Mouse (Mus musculus) MEL (cell line): Measurements from ENCODE around the gene Micu1. TPM values are rescaled to one million over a fixed set of nuclear protein-coding genes. Genes with fewer than 3 reads are reported as not detected.

Experiments
- DNase-seq: peaks from one replicate; pipeline ENCODE4 v3.0.0; 2011; ENCODE audit warnings: low read depth, low spot score
- H3K27ac ChIP-seq: 2 replicates; pipeline ENCODE4 v1.5.1; 2012; ENCODE audit warnings: low read depth, mild to moderate bottlenecking, control low read depth, low read length, moderate library complexity; ENCODE audit not compliant: control insufficient read depth
- H3K27me3 ChIP-seq, 2 experiments: fragments of 150-350 bp in 1 of 2; sonication (generic) in 1 of 2; 2 replicates each; pipeline ENCODE4 v1.6.1; 2012; ENCODE audit warnings: low read length in 2 of 2, mild to moderate bottlenecking in 2 of 2, improper control_type of control experiment in 1 of 2, moderate library complexity in 1 of 2; ENCODE audit not compliant: insufficient read depth in 2 of 2, control insufficient read depth in 1 of 2
- H3K36me3 ChIP-seq, 2 experiments: 2 replicates each; pipeline ENCODE4 v1.6.1; 2012 to 2014; ENCODE audit warnings: low read length in 2 of 2, improper control_type of control experiment in 1 of 2, inconsistent platforms in 1 of 2, mild to moderate bottlenecking in 1 of 2; ENCODE audit not compliant: insufficient read depth in 2 of 2, control insufficient read depth in 1 of 2
- H3K4me1 ChIP-seq, 2 experiments: fragments of 150-350 bp in 1 of 2; sonication (generic) in 1 of 2; 2 replicates each; pipeline ENCODE4 v1.6.1; 2012; ENCODE audit warnings: low read length in 2 of 2, improper control_type of control experiment in 1 of 2, mild to moderate bottlenecking in 1 of 2; ENCODE audit not compliant: insufficient read depth in 2 of 2, control insufficient read depth in 1 of 2
- H3K4me3 ChIP-seq, 2 experiments: fragments of 150-350 bp in 1 of 2; sonication (generic) in 1 of 2; 2 replicates each; pipeline ENCODE4 v1.5.1; 2012; ENCODE audit warnings: low read depth in 2 of 2, low read length in 2 of 2, mild to moderate bottlenecking in 2 of 2, moderate library complexity in 2 of 2, control low read depth in 1 of 2, improper control_type of control experiment in 1 of 2; ENCODE audit not compliant: control insufficient read depth in 1 of 2, insufficient read depth in 1 of 2
- H3K79me2 ChIP-seq: 2 replicates; pipeline ENCODE4 v1.6.1; 2012; ENCODE audit warnings: mild to moderate bottlenecking, low read length, moderate library complexity; ENCODE audit not compliant: control insufficient read depth, poor library complexity, insufficient read depth
- H3K9ac ChIP-seq: 2 replicates; pipeline ENCODE4 v1.6.1; 2012; ENCODE audit warnings: low read depth, mild to moderate bottlenecking, control low read depth, low read length, moderate library complexity; ENCODE audit not compliant: control insufficient read depth, poor library complexity, severe bottlenecking
- H3K9me3 ChIP-seq: fragments of 150-350 bp; sonication (generic); replicated peaks from 2 replicates; pipeline ENCODE4 v1.6.1; 2012; ENCODE audit warnings: mild to moderate bottlenecking, low read length, improper control_type of control experiment, moderate library complexity; ENCODE audit not compliant: insufficient read depth
- BHLHE40 ChIP-seq: IDR thresholded peaks from 2 replicates; pipeline ENCODE4 v1.6.1; 2012; ENCODE audit warnings: low read depth, mild to moderate bottlenecking, inconsistent platforms, low read length, improper control_type of control experiment, borderline replicate concordance
- CHD1 ChIP-seq: IDR thresholded peaks from 2 replicates; pipeline ENCODE4 v1.6.1; 2012; ENCODE audit warnings: low read depth, mild to moderate bottlenecking, inconsistent platforms, low read length, improper control_type of control experiment
- CHD2 ChIP-seq: IDR thresholded peaks from 2 replicates; pipeline ENCODE4 v1.6.1; 2011; ENCODE audit warnings: low read length, improper control_type of control experiment
- CTCF ChIP-seq, 3 experiments: IDR thresholded peaks in 2 of 3; conservative IDR thresholded peaks in 1 of 3; 2 replicates each; pipeline ENCODE4 v1.5.1; 2011 to 2012; ENCODE audit warnings: low read length in 3 of 3, low read depth in 2 of 3, mild to moderate bottlenecking in 2 of 3, improper control_type of control experiment in 1 of 3, inconsistent platforms in 1 of 3, mixed read lengths in 1 of 3, moderate library complexity in 1 of 3; ENCODE audit not compliant: control insufficient read depth in 1 of 3, insufficient read depth in 1 of 3, poor library complexity in 1 of 3, severe bottlenecking in 1 of 3
- E2F4 ChIP-seq: IDR thresholded peaks from 2 replicates; pipeline ENCODE4 v1.6.1; 2011; ENCODE audit warnings: low read depth, low read length, improper control_type of control experiment, borderline replicate concordance
- ELF1 ChIP-seq: IDR thresholded peaks from 2 replicates; pipeline ENCODE4 v1.6.1; 2014; ENCODE audit warnings: low read depth, mild to moderate bottlenecking, inconsistent platforms, low read length, improper control_type of control experiment, moderate library complexity
- EP300 ChIP-seq, 2 experiments: IDR thresholded peaks; 2 replicates each; pipeline ENCODE4 v1.6.1; 2011; ENCODE audit warnings: improper control_type of control experiment in 2 of 2, low read length in 2 of 2, low read depth in 1 of 2, mild to moderate bottlenecking in 1 of 2
- ETS1 ChIP-seq: IDR thresholded peaks from 2 replicates; pipeline ENCODE4 v1.6.1; 2012; ENCODE audit warnings: low read depth, mild to moderate bottlenecking, inconsistent platforms, low read length, improper control_type of control experiment, moderate library complexity
- GABPA ChIP-seq: IDR thresholded peaks from 2 replicates; pipeline ENCODE4 v1.6.1; 2012; ENCODE audit warnings: low read depth, mild to moderate bottlenecking, inconsistent platforms, low read length, improper control_type of control experiment, moderate library complexity
- GATA1 ChIP-seq: IDR thresholded peaks from 2 replicates; pipeline ENCODE4 v1.6.1; 2011; ENCODE audit warnings: low read depth, low read length, improper control_type of control experiment
- HCFC1 ChIP-seq: IDR thresholded peaks from 2 replicates; pipeline ENCODE4 v1.6.1; 2012; ENCODE audit warnings: low read depth, mild to moderate bottlenecking, inconsistent platforms, low read length, improper control_type of control experiment, moderate library complexity
- JUND ChIP-seq: IDR thresholded peaks from 2 replicates; pipeline ENCODE4 v1.6.1; 2011; ENCODE audit warnings: low read depth, mild to moderate bottlenecking, improper control_type of control experiment, low read length
- KAT2A ChIP-seq: conservative IDR thresholded peaks from 2 replicates; pipeline ENCODE4 v1.6.1; 2012; ENCODE audit warnings: low read depth, low read length, improper control_type of control experiment, inconsistent platforms
- MAFK ChIP-seq: IDR thresholded peaks from 2 replicates; pipeline ENCODE4 v1.6.1; 2011; ENCODE audit warnings: low read depth, mild to moderate bottlenecking, low read length, improper control_type of control experiment, borderline replicate concordance
- MAX ChIP-seq: IDR thresholded peaks from 2 replicates; pipeline ENCODE4 v1.6.1; 2011; ENCODE audit warnings: low read length, improper control_type of control experiment
- MAZ ChIP-seq: IDR thresholded peaks from 2 replicates; pipeline ENCODE4 v1.6.1; 2012; ENCODE audit warnings: low read depth, mild to moderate bottlenecking, inconsistent platforms, low read length, improper control_type of control experiment
- MEF2A ChIP-seq: IDR thresholded peaks from 2 replicates; pipeline ENCODE4 v1.6.1; 2014; ENCODE audit warnings: low read depth, mild to moderate bottlenecking, inconsistent platforms, low read length, improper control_type of control experiment; ENCODE audit not compliant: poor library complexity, insufficient replicate concordance, severe bottlenecking; ENCODE audit errors: extremely low read depth
- MYB ChIP-seq: IDR thresholded peaks from 2 replicates; pipeline ENCODE4 v1.6.1; 2011; ENCODE audit warnings: mild to moderate bottlenecking, low read depth, low read length, improper control_type of control experiment
- NELFE ChIP-seq: IDR thresholded peaks from 2 replicates; pipeline ENCODE4 v1.6.1; 2011; ENCODE audit warnings: low read depth, low read length, improper control_type of control experiment
- NRF1 ChIP-seq: IDR thresholded peaks from 2 replicates; pipeline ENCODE4 v1.6.1; 2014; ENCODE audit warnings: low read depth, mild to moderate bottlenecking, inconsistent platforms, low read length, improper control_type of control experiment, moderate library complexity; ENCODE audit not compliant: poor library complexity, insufficient read depth, severe bottlenecking
- POLR2A ChIP-seq, 2 experiments: IDR thresholded peaks; 2 replicates each; pipeline ENCODE4 v1.6.1; 2011 to 2012; ENCODE audit warnings: low read length in 2 of 2, mild to moderate bottlenecking in 2 of 2, control low read depth in 1 of 2, improper control_type of control experiment in 1 of 2, low read depth in 1 of 2, moderate library complexity in 1 of 2; ENCODE audit not compliant: control insufficient read depth in 1 of 2, insufficient read depth in 1 of 2, poor library complexity in 1 of 2
- POLR2AphosphoS5 ChIP-seq: IDR thresholded peaks from 2 replicates; pipeline ENCODE4 v1.6.1; 2012; ENCODE audit warnings: low read depth, borderline replicate concordance, mild to moderate bottlenecking, inconsistent platforms, low read length, moderate library complexity, mixed read lengths
- RAD21 ChIP-seq: IDR thresholded peaks from 2 replicates; pipeline ENCODE4 v1.6.1; 2011; ENCODE audit warnings: mild to moderate bottlenecking, low read depth, low read length, improper control_type of control experiment
- RCOR1 ChIP-seq: IDR thresholded peaks from 2 replicates; pipeline ENCODE4 v1.6.1; 2012; ENCODE audit warnings: low read depth, mild to moderate bottlenecking, inconsistent platforms, low read length, improper control_type of control experiment
- SIN3A ChIP-seq: IDR thresholded peaks from 2 replicates; pipeline ENCODE4 v1.6.1; 2012; ENCODE audit warnings: low read length, improper control_type of control experiment, inconsistent platforms
- SMC3 ChIP-seq: IDR thresholded peaks from 2 replicates; pipeline ENCODE4 v1.6.1; 2011; ENCODE audit warnings: low read depth, low read length, improper control_type of control experiment
- TAL1 ChIP-seq: IDR thresholded peaks from 2 replicates; pipeline ENCODE4 v1.6.1; 2012; ENCODE audit warnings: mild to moderate bottlenecking, inconsistent platforms, low read length, moderate library complexity, mixed read lengths
- TCF12 ChIP-seq: IDR thresholded peaks from 2 replicates; pipeline ENCODE4 v1.6.1; 2014; ENCODE audit warnings: low read depth, mild to moderate bottlenecking, inconsistent platforms, low read length, improper control_type of control experiment, moderate library complexity
- UBTF ChIP-seq: IDR thresholded peaks from 2 replicates; pipeline ENCODE4 v1.6.1; 2012; ENCODE audit warnings: low read depth, mild to moderate bottlenecking, inconsistent platforms, low read length, improper control_type of control experiment, moderate library complexity, borderline replicate concordance; ENCODE audit not compliant: insufficient read depth
- USF1 ChIP-seq: IDR thresholded peaks from 2 replicates; pipeline ENCODE4 v1.6.1; 2014; ENCODE audit warnings: low read depth, mild to moderate bottlenecking, inconsistent platforms, low read length, improper control_type of control experiment, moderate library complexity
- USF2 ChIP-seq, 2 experiments: IDR thresholded peaks; 2 replicates each; pipeline ENCODE4 v1.6.1; 2011 to 2012; ENCODE audit warnings: improper control_type of control experiment in 2 of 2, low read length in 2 of 2, borderline replicate concordance in 1 of 2, inconsistent platforms in 1 of 2, low read depth in 1 of 2, mild to moderate bottlenecking in 1 of 2; ENCODE audit not compliant: insufficient read depth in 1 of 2
- ZC3H11A ChIP-seq: IDR thresholded peaks from 2 replicates; pipeline ENCODE4 v1.6.1; 2012; ENCODE audit warnings: low read depth, mild to moderate bottlenecking, inconsistent platforms, low read length, improper control_type of control experiment
- ZKSCAN1 ChIP-seq: IDR thresholded peaks from 2 replicates; pipeline ENCODE4 v1.6.1; 2012; ENCODE audit warnings: low read depth, mild to moderate bottlenecking, inconsistent platforms, low read length, improper control_type of control experiment, moderate library complexity
- ZMIZ1 ChIP-seq: IDR thresholded peaks from 2 replicates; pipeline ENCODE4 v1.6.1; 2012; ENCODE audit warnings: low read depth, mild to moderate bottlenecking, inconsistent platforms, low read length, improper control_type of control experiment, moderate library complexity
- ZNF384 ChIP-seq: IDR thresholded peaks from 2 replicates; pipeline ENCODE4 v1.6.1; 2012; ENCODE audit warnings: low read depth, mild to moderate bottlenecking, inconsistent platforms, low read length, improper control_type of control experiment
- polyA plus RNA-seq, 2 experiments: library from polyadenylated mRNA; stranded (reverse) in 1 of 2; unstranded in 1 of 2; fragments of >175 nt in 1 of 2; fragments of >200 nt in 1 of 2; gene quantifications; 2 replicates each; pipeline versions ENCODE4 v1.2.1 to v1.2.4; 2012; ENCODE audit warnings: low replicate concordance in 2 of 2, low read depth in 1 of 2; ENCODE audit not compliant: insufficient read length in 2 of 2, insufficient read depth in 1 of 2, missing spikeins in 1 of 2
- total RNA-seq: library from RNA; depleted of rRNA; stranded (reverse); fragments of 300-350 nt; gene quantifications from 2 replicates; pipeline ENCODE4 v1.2.3, GENCODE M21; 2012

Micu1 gene
- total and polyA plus RNA-seq, 3 experiments = 18.0 to 26.8 TPM; not detected in 1

DNA sequence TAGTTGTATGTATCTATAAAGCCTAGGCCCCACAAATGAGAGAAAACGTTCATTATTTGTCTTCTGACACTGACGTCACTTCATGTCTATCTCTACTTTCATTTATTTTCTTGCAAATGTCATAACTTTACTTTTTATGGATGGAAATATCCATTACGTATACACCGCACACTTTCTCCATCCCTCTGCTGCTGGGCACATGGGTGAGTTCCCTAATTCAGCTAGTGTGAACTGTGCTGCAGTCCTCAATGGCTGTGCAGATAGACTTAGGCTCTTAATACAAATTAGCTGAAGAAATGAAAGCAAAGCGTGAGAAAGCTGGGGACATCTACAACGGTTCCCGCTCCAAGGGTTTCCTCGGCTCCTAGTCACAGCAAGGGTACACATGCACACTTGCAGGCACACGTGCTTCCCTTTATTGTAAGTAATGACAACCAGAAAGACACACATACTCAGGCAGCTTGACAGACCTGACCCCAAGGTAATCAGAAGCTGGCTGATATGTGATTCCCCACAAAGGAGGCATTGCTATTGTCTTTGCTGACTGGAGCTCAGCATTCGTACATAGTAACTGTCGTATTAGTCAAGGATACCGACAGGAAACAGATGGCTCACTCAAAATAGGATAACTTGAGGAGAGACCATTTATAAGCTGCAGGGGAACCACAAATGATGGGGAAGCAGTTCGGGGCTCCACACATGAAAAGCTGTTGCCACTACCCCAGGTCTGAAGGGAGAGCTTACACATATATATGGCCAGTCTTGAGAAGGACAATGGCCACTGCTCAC, 36.6 kb upstream of the Micu1 start:
- peak overlapping the region in 1 of 2 experiments; percentile 26; a peak in 2 of 4 replicates for H3K4me3 ChIP-seq
- H3K9me3 ChIP-seq = no peaks in the 10 kb centered on the region
- H3K4me1 ChIP-seq = peaks cover 8% of the 10 kb centered on the region in 2 experiments
- H3K79me2 ChIP-seq = no peaks in the 10 kb centered on the region
- no peaks in the 10 kb centered on the region for H3K27me3 ChIP-seq
- no peak overlapping the region for H3K9ac ChIP-seq
- peak; percentile 74 for DNase-seq
- peaks cover 0 to 5% of the 10 kb centered on the region in 2 experiments; a peak in 2 of 4 replicates for H3K36me3 ChIP-seq
- H3K27ac ChIP-seq = peak overlapping the region; percentile 9; the same call in 1 of the 2 replicates
- TF ChIP-seq GATA1 = 0 out of 2 replicates have a peak, but pooled peaks have one; percentile 11
- no peak for TF ChIP-seq NRF1
- peak; percentile 75 for TF ChIP-seq TAL1
- no peak for TF ChIP-seq POLR2AphosphoS5
- no peak for TF ChIP-seq MAFK
- no peak for TF ChIP-seq CHD2
- TF ChIP-seq SIN3A = peak; percentile 40
- TF ChIP-seq JUND = no peak
- TF ChIP-seq E2F4 = no peak
- TF ChIP-seq EP300 (IDR thresholded peaks at IDR 0.05; ENCODE audit: low read depth in 1 of 2, low read length in 2 of 2) = peak; percentile 68 to 71
- no peak for TF ChIP-seq ELF1
- no peak for TF ChIP-seq UBTF
- TF ChIP-seq KAT2A = no peak
- no peak for TF ChIP-seq ZC3H11A
- TF ChIP-seq SMC3 = no peak
- TF ChIP-seq RAD21 = no peak
- TF ChIP-seq BHLHE40 = peak; percentile 31; the same call in 1 of the 2 replicates
- no peak for TF ChIP-seq ZNF384
- TF ChIP-seq USF2 (IDR thresholded peaks at IDR 0.05; ENCODE audit: borderline replicate concordance in 1 of 2, insufficient read depth in 1 of 2, low read depth in 1 of 2, low read length in 2 of 2) = no peak
- no peak for TF ChIP-seq ZMIZ1
- TF ChIP-seq ZKSCAN1 = no peak
- TF ChIP-seq MEF2A = no peak
- TF ChIP-seq MAX = peak; percentile 74
- no peak for TF ChIP-seq POLR2A (IDR thresholded peaks at IDR 0.05; ENCODE audit: control insufficient read depth in 1 of 2, insufficient read depth in 1 of 2, low read depth in 1 of 2, low read length in 2 of 2, poor library complexity in 1 of 2)
- TF ChIP-seq ETS1 = peak; percentile 81
- TF ChIP-seq NELFE = no peak
- no peak for TF ChIP-seq CHD1
- no peak for TF ChIP-seq GABPA
- peak; percentile 34; the same call in 1 of the 2 replicates for TF ChIP-seq RCOR1
- TF ChIP-seq CTCF (IDR thresholded peaks at IDR 0.05 in 2 of 3, conservative IDR thresholded peaks at IDR 0.05 in 1 of 3; ENCODE audit: control insufficient read depth in 1 of 3, insufficient read depth in 1 of 3, low read depth in 2 of 3, low read length in 3 of 3, poor library complexity in 1 of 3, severe bottlenecking in 1 of 3) = no peak
- TF ChIP-seq USF1 = peak; percentile 15; the same call in 1 of the 2 replicates
- TF ChIP-seq HCFC1 = no peak
- TF ChIP-seq MYB = peak; percentile 9; the same call in 1 of the 2 replicates
- TF ChIP-seq TCF12 = peak; percentile 56; the same call in 1 of the 2 replicates
- TF ChIP-seq MAZ = no peak
